Mouse (Mus musculus) heart, embryonic 16.5 days (tissue): ENCODE measurements around the gene Rnf6. TPM values are rescaled to one million over a fixed set of nuclear protein-coding genes. Genes with fewer than 3 reads are reported as not detected.

ENCODE experiments used
- ATAC-seq: fragments of 200-750 bp; cut with Nextera tagmentation; replicated peaks from 2 replicates; pipeline ENCODE4 v1.8.0; 2017; ENCODE audit warnings: moderate number of reproducible peaks; ENCODE audit not compliant: insufficient read depth, low FRiP score; ENCODE audit errors: extremely low read depth
- H3K27ac ChIP-seq: fragments of 300-500 bp; sonication (generic); 2 replicates; pipeline ENCODE4 v1.5.1; 2014; ENCODE audit warnings: mild to moderate bottlenecking, low read length, control low read depth, moderate library complexity
- H3K27me3 ChIP-seq: fragments of 300-500 bp; sonication (generic); 2 replicates; pipeline ENCODE4 v1.6.1; 2014; ENCODE audit warnings: low read length, mixed read lengths; ENCODE audit not compliant: control insufficient read depth, insufficient read depth
- H3K36me3 ChIP-seq: fragments of 300-500 bp; sonication (generic); 2 replicates; pipeline ENCODE4 v1.6.1; 2014; ENCODE audit not compliant: control insufficient read depth, insufficient read depth
- H3K4me1 ChIP-seq: fragments of 300-500 bp; sonication (generic); 2 replicates; pipeline ENCODE4 v1.6.1; 2014; ENCODE audit warnings: low read length, mixed read lengths; ENCODE audit not compliant: control insufficient read depth, insufficient read depth
- H3K4me2 ChIP-seq: fragments of 300-500 bp; sonication (generic); 2 replicates; pipeline ENCODE4 v1.6.1; 2014; ENCODE audit warnings: low read depth, mild to moderate bottlenecking, control low read depth, low read length
- H3K4me3 ChIP-seq: fragments of 300-500 bp; sonication (generic); 2 replicates; pipeline ENCODE4 v1.5.1; 2014; ENCODE audit warnings: mild to moderate bottlenecking, control low read depth, low read length
- H3K9ac ChIP-seq: fragments of 300-500 bp; sonication (generic); 2 replicates; pipeline ENCODE4 v1.6.1; 2014; ENCODE audit warnings: low read length, control low read depth
- H3K9me3 ChIP-seq: fragments of 300-500 bp; sonication (generic); replicated peaks from 2 replicates; pipeline ENCODE4 v1.6.1; 2016; ENCODE audit warnings: low read length; ENCODE audit not compliant: control insufficient read depth
- WGBS: fragments of 180-500 bp; shearing (Covaris S2); extraction: QIAGEN DNeasy Blood & Tissue Kit; methylation state at CpG from one replicate; pipeline ENCODE4 v1.1.7; 2014; 5-methylcytosine and 5-hydroxymethylcytosine counted together
- polyA plus RNA-seq: library from polyadenylated mRNA; unstranded; fragments of >200 nt; fragmentation: Nextera tagmentation; extraction: Ambion mirVana; gene quantifications from 2 replicates; pipeline ENCODE4 v1.2.1, GENCODE M21; 2015

Gene Rnf6
- polyA plus RNA-seq, 1 experiment from 2014 or later: 57.1 TPM

GRCm38 (mm10) chr5:146232816-146233215 is 11.5 kb upstream of the Rnf6 start:
- peaks cover 13% of the 10 kb centered on the region for H3K4me1 ChIP-seq
- H3K27me3 ChIP-seq: no peaks in the 10 kb centered on the region
- H3K9me3 ChIP-seq: no peaks in the 10 kb centered on the region
- no peaks in the 10 kb centered on the region for H3K36me3 ChIP-seq
- no peak for ATAC-seq
- 44% methylated on average over 11 of the region's 11 CpGs for WGBS
- peak overlapping the region; percentile 91 for H3K9ac ChIP-seq
- peak overlapping the region; percentile 89 for H3K4me3 ChIP-seq
- H3K27ac ChIP-seq: no peak overlapping the region
- H3K4me2 ChIP-seq: peak overlapping the region; percentile 90

GRCm38 (mm10) chr5:146232056-146232675 is 10.8 kb upstream of the Rnf6 start:
- H3K4me3 ChIP-seq: peak overlapping the region; percentile 89
- H3K27ac ChIP-seq: no peak overlapping the region
- H3K9me3 ChIP-seq: no peaks in the 10 kb centered on the region
- WGBS: 29% methylated on average over 6 of the region's 6 CpGs
- peaks cover 13% of the 10 kb centered on the region for H3K4me1 ChIP-seq
- no peaks in the 10 kb centered on the region for H3K27me3 ChIP-seq
- no peaks in the 10 kb centered on the region for H3K36me3 ChIP-seq
- peak overlapping the region; percentile 91 for H3K9ac ChIP-seq
- no peak for ATAC-seq
- peak overlapping the region; percentile 90 for H3K4me2 ChIP-seq

- Histone ChIP-seq H3K4me1 (peaks cover 13% of the 10 kb centered on the region), H3K9ac (peak overlapping the region; percentile 91), H3K4me2 (peak overlapping the region; percentile 90), H3K27ac (peak overlapping the region; percentile 98), H3K9me3 (no peaks in the 10 kb centered on the region), H3K4me3 (peak overlapping the region; percentile 89), H3K27me3 (no peaks in the 10 kb centered on the region), H3K36me3 (no peaks in the 10 kb centered on the region)
- WGBS: under 1% methylated on average over 19 of the region's 19 CpGs
- peak; percentile 25 for ATAC-seq
These were observed 10.3 kb upstream of the Rnf6 start for GRCm38 (mm10) chr5:146231655-146231996.

GRCm38 (mm10) chr5:146230864-146231654 is 9.7 kb upstream of the Rnf6 start, which contains the start of gene Cdk8:
Gene Cdk8 (plus strand): TSS chr5:146231230.
- peaks cover 13% of the 10 kb centered on the region for H3K4me1 ChIP-seq
- H3K4me2 ChIP-seq: peak within 1 kb of the TSS; percentile 90
- peak within 1 kb of the TSS; percentile 91 for H3K9ac ChIP-seq
- no peaks in the 10 kb centered on the region for H3K9me3 ChIP-seq
- H3K36me3 ChIP-seq: no peaks in the 10 kb centered on the region
- peak within 1 kb of the TSS; percentile 89 for H3K4me3 ChIP-seq
- peak; percentile 89 for ATAC-seq
- peak within 1 kb of the TSS; percentile 98 for H3K27ac ChIP-seq
- no peaks in the 10 kb centered on the region for H3K27me3 ChIP-seq
- under 1% methylated on average over 96 of the region's 102 CpGs for WGBS

- Histone ChIP-seq H3K27me3 (no peaks in the 10 kb centered on the region), H3K9me3 (no peaks in the 10 kb centered on the region), H3K9ac (peak overlapping the region; percentile 91), H3K4me1 (peaks cover 13% of the 10 kb centered on the region), H3K4me3 (peak overlapping the region; percentile 89), H3K4me2 (peak overlapping the region; percentile 81), H3K27ac (peak overlapping the region; percentile 98), H3K36me3 (no peaks in the 10 kb centered on the region)
- WGBS: 55% methylated on average over 17 of the region's 17 CpGs
- ATAC-seq: no peak
These were observed 8.7 kb upstream of the Rnf6 start for GRCm38 (mm10) chr5:146229869-146230650.

- Histone ChIP-seq H3K27me3 (no peaks in the 10 kb centered on the region), H3K27ac (no peak overlapping the region), H3K9ac (no peak overlapping the region), H3K4me3 (no peak overlapping the region), H3K36me3 (no peaks in the 10 kb centered on the region), H3K4me2 (no peak overlapping the region), H3K9me3 (no peaks in the 10 kb centered on the region), H3K4me1 (peaks cover 5% of the 10 kb centered on the region)
- WGBS: 81% methylated on average over 8 of the region's 8 CpGs
- ATAC-seq: no peak
These were observed 6.1 kb upstream of the Rnf6 start for GRCm38 (mm10) chr5:146227496-146227895.

- Histone ChIP-seq H3K4me1 (peaks cover 6% of the 10 kb centered on the region), H3K4me2 (no peak overlapping the region), H3K4me3 (no peak overlapping the region), H3K36me3 (0 out of 2 replicates have a peak, but pooled peaks cover 4% of the 10 kb centered on the region), H3K9ac (no peak overlapping the region), H3K9me3 (no peaks in the 10 kb centered on the region), H3K27ac (no peak overlapping the region), H3K27me3 (no peaks in the 10 kb centered on the region)
- WGBS: 79% methylated on average over 5 of the region's 5 CpGs
- no peak for ATAC-seq
These were observed 2.4 kb upstream of the Rnf6 start for GRCm38 (mm10) chr5:146223786-146224185.

GRCm38 (mm10) chr5:146221722-146222121 is 367 bp upstream of the Rnf6 start:
- H3K36me3 ChIP-seq: peaks cover 17% of the 10 kb centered on the region; the same call in 1 of the 2 replicates
- ATAC-seq: no peak
- peaks cover 6% of the 10 kb centered on the region for H3K4me1 ChIP-seq
- no peaks in the 10 kb centered on the region for H3K27me3 ChIP-seq
- H3K4me3 ChIP-seq: peak overlapping the region; percentile 72
- 33% methylated on average over 6 of the region's 6 CpGs for WGBS
- peak overlapping the region; percentile 81 for H3K4me2 ChIP-seq
- H3K9me3 ChIP-seq: no peaks in the 10 kb centered on the region
- H3K27ac ChIP-seq: peak overlapping the region; percentile 98
- H3K9ac ChIP-seq: peak overlapping the region; percentile 87
